Mouse (Mus musculus) heart, embryonic 10.5 days (tissue): ENCODE measurements around the gene Tpi1. TPM values are rescaled to one million over a fixed set of nuclear protein-coding genes. Genes with fewer than 3 reads are reported as not detected.
A peak's percentile ranks its signal among the peaks of the same experiment; 100 is the strongest.
"Not testable (repeated sequence)": the region's sequence is repeated elsewhere in the genome, so short reads cannot be mapped to it uniquely, and the experiment has no call there.

Experiments
- DNase-seq: peaks from one replicate; pipeline ENCODE4 v3.0.0-alpha.2; 2017; ENCODE audit warnings: low spot score
- H3K27ac ChIP-seq: fragments of 300-500 bp; sonication (generic); 2 replicates; pipeline ENCODE4 v1.5.1; 2016; ENCODE audit warnings: mild to moderate bottlenecking
- H3K27me3 ChIP-seq: fragments of 300-500 bp; sonication (generic); 2 replicates; pipeline ENCODE4 v1.6.1; 2016; ENCODE audit warnings: mild to moderate bottlenecking; ENCODE audit not compliant: poor library complexity, insufficient read depth, severe bottlenecking
- H3K36me3 ChIP-seq: fragments of 300-500 bp; sonication (generic); 2 replicates; pipeline ENCODE4 v1.6.1; 2016; ENCODE audit warnings: mild to moderate bottlenecking, moderate library complexity
- H3K4me1 ChIP-seq: fragments of 300-500 bp; sonication (generic); 2 replicates; pipeline ENCODE4 v1.6.1; 2016; ENCODE audit warnings: mild to moderate bottlenecking
- H3K4me3 ChIP-seq: fragments of 300-500 bp; sonication (generic); 2 replicates; pipeline ENCODE4 v1.5.1; 2016; ENCODE audit warnings: mild to moderate bottlenecking, moderate library complexity
- H3K9me3 ChIP-seq: fragments of 300-500 bp; sonication (generic); 2 replicates; pipeline ENCODE4 v1.6.1; 2016; ENCODE audit warnings: mild to moderate bottlenecking, moderate library complexity
- WGBS: fragments of 180-500 bp; shearing (Covaris S2); methylation state at CpG from one replicate; pipeline ENCODE4 v1.1.7; 2016; 5-methylcytosine and 5-hydroxymethylcytosine counted together
- polyA plus RNA-seq: library from polyadenylated mRNA; unstranded; fragments of >200 nt; fragmentation: Nextera tagmentation; extraction: Ambion mirVana; gene quantifications from 2 replicates; pipeline ENCODE4 v1.2.1, GENCODE M21; 2016

Tpi1 gene
- polyA plus RNA-seq, 1 experiment from 2014 or later: 1,456 TPM

DNA sequence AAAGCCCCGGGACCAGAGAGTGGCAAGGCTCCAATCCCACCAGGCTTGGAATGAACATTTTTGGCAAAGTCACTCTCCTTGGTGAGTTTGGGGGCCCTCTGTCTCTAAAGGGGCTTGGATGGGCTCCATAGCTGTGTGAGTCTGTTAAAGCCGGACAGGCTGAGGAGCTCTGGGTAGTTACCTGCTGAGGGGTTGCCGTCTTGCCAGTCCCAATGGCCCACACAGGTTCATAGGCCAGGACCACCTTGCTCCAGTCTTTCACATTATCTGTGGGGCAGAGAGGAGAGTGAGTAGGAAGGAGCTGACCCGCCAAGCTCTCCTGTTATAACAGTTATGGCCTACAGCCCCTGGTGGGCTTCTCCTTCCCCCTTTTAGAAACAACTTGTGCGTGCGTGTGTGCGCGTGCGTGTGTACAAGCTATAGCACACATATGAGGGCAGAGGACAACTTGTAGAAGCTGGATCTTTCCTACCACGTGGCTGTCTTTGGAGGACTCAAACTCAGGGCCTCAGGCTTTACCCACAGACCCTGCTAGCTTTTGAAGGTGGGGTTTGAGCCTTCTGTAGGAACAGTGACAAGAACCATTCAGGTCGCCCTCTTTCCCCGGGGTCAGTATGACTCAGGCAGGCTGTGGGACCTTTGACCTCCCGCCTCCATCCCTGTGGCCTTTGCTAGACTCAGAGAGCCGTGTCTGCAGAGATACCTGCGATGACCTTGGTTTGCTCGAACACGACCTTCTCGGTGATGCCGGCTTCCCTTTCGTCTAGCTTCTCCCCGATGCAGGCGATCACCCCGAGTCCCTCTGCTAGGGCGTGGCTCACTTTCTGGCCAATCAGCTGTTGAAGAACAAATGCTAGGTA, 2.2 kb downstream of the Tpi1 start:
- 75% methylated on average over 24 of the region's 24 CpGs for WGBS
- peaks cover 48% of the 10 kb centered on the region for H3K36me3 ChIP-seq
- H3K4me1 ChIP-seq: peaks cover 55% of the 10 kb centered on the region

GRCm38 (mm10) chr6:124811403-124811665, 2.8 kb downstream of the Tpi1 start:
- peaks cover 42% of the 10 kb centered on the region for H3K36me3 ChIP-seq
- H3K27me3 ChIP-seq: no peaks in the 10 kb centered on the region
- peaks cover 55% of the 10 kb centered on the region for H3K4me1 ChIP-seq
- WGBS: 81% methylated on average over 4 of the region's 4 CpGs
- H3K27ac ChIP-seq: no peak overlapping the region
- no peak overlapping the region for H3K4me3 ChIP-seq
- no peak for DNase-seq
- H3K9me3 ChIP-seq: no peaks in the 10 kb centered on the region

More for the DNA sequence above, 2.2 kb downstream of the Tpi1 start:
- peak overlapping the region; percentile 90 for H3K4me3 ChIP-seq
- peak overlapping the region; percentile 99 for H3K27ac ChIP-seq
- no peaks in the 10 kb centered on the region for H3K27me3 ChIP-seq
- DNase-seq: no peak
- no peaks in the 10 kb centered on the region for H3K9me3 ChIP-seq

DNA sequence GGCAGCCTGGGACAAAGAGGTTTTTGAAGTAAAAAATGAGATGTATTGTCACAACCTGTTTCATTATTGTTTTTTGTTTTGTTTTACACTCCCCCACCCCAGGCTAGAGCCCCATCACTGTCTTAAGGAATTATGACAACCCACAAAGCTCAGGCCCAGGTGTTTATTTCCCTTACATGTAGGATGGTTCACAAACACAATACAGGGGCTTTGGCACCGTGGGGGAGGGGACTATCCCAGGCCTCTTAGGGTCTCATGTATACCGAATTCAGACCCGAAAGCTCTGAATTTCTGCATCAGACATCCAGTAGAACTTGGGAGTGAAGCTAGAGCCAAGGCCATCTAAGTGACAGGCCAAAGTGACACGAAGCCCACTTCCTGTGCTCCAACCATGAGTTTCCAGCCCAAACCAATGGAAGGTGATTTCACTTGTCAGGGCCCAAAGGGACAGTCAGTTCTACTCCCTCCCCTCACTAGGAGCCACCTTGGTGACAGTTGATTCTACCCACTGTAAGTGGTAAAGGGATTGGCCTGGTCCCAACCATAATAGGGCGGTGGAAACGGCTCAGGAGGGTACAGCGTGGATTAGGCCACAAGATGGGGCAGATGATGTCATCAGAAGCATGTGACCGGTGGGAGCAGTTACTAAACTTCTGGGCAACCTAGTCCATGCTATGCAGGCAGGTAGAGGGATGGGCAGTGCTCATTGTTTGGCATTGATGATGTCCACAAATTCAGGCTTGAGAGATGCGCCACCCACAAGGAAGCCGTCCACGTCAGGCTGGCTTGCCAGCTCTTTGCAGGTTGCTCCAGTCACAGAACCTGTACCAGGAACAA, 3.3 kb downstream of the Tpi1 start:
- H3K27me3 ChIP-seq, DNase-seq, H3K9me3 ChIP-seq: not testable (repeated sequence)
- H3K27ac ChIP-seq: peak overlapping the region; percentile 94; the same call in 1 of the 2 replicates
- H3K4me1 ChIP-seq: peaks cover 55% of the 10 kb centered on the region
- H3K36me3 ChIP-seq: peaks cover 36% of the 10 kb centered on the region
- 0 out of 2 replicates have a peak overlapping the region, but pooled peaks have one; percentile 67 for H3K4me3 ChIP-seq
- 80% methylated on average over 11 of the region's 11 CpGs for WGBS

DNA sequence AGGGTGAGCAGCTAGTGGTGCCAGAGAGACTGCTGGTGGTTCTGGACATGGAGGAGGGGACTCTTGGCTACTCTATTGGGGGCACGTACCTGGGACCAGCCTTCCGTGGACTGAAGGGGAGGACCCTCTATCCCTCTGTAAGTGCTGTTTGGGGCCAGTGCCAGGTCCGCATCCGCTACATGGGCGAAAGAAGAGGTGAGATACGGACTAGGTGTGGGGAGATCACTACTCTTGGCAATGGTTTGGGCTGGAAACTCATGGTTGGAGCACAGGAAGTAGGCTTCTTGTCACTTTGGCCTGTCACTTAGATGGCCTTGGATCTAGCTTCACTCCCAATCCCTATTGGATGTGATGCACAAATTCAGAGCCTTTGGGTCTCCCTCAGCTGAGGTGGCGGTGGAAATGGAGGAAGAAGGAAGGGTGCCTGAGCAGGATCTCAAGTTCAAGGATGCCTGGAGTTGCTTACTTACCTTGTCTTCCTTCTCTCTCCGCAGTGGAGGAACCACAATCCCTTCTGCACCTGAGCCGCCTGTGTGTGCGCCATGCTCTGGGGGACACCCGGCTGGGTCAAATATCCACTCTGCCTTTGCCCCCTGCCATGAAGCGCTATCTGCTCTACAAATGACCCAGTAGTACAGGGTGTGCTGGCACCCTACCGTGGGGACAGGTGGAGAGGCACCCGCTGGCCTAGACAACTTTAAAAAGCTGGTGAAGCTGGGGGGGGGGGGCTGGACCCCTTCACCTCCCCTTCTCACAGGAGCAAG, 4.1 kb downstream of the Tpi1 start:
- Histone ChIP-seq H3K27ac (peak overlapping the region; percentile 94), H3K36me3 (peaks cover 29% of the 10 kb centered on the region), H3K4me1 (peaks cover 59% of the 10 kb centered on the region), H3K9me3 (no peaks in the 10 kb centered on the region), H3K4me3 (peak overlapping the region; percentile 67), H3K27me3 (no peaks in the 10 kb centered on the region)
- DNase-seq: no peak
- 48% methylated on average over 14 of the region's 14 CpGs for WGBS

- under 1% methylated on average over 35 of the region's 35 CpGs for WGBS
- peaks cover 52% of the 10 kb centered on the region for H3K4me1 ChIP-seq
- H3K27me3 ChIP-seq: no peaks in the 10 kb centered on the region
These were observed 4.9 kb downstream of the Tpi1 start for GRCm38 (mm10) chr6:124809052-124809774.

GRCm38 (mm10) chr6:124808358-124809012, 5.6 kb downstream of the Tpi1 start, which contains the start of gene Spsb2:
Spsb2 (plus strand) TSS chr6:124808661.
- no peaks in the 10 kb centered on the region for H3K27me3 ChIP-seq
- H3K4me3 ChIP-seq: peak within 1 kb of the TSS; percentile 67
- DNase-seq: peak; percentile 94
- peaks cover 50% of the 10 kb centered on the region for H3K4me1 ChIP-seq
- H3K36me3 ChIP-seq: peaks cover 28% of the 10 kb centered on the region
- H3K27ac ChIP-seq: peak within 1 kb of the TSS; percentile 94
- no peaks in the 10 kb centered on the region for H3K9me3 ChIP-seq
- 3% methylated on average over 29 of the region's 29 CpGs for WGBS

More at GRCm38 (mm10) chr6:124809052-124809774, 4.9 kb downstream of the Tpi1 start:
- H3K27ac ChIP-seq: peak overlapping the region; percentile 94
- no peaks in the 10 kb centered on the region for H3K9me3 ChIP-seq
- H3K36me3 ChIP-seq: peaks cover 28% of the 10 kb centered on the region
- DNase-seq: peak; percentile 94
- H3K4me3 ChIP-seq: peak overlapping the region; percentile 67

DNA sequence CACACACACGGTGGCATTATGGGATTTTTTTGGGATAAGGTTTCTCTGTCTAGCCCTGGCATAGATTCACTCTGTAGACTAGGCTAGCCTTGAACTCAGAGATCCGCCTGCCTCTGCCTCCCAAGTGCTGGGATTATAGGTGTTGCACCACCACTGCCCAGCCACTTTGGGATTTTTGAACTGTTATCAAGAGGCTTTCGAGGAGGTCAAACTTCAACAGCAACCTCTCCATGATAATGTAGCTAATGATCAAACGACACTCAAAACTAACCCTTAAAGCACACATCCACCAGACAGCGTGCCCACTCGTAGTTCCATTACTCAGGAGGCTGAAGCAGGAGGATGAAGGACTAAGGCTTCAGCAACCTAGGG, 6.1 kb downstream of the Tpi1 start:
- Histone ChIP-seq H3K9me3 (no peaks in the 10 kb centered on the region), H3K4me3 (peak overlapping the region; percentile 67), H3K4me1 (peaks cover 50% of the 10 kb centered on the region), H3K27me3 (no peaks in the 10 kb centered on the region), H3K36me3 (peaks cover 28% of the 10 kb centered on the region), H3K27ac (peak overlapping the region; percentile 94)
- no peak for DNase-seq
- 67% methylated on average over 6 of the region's 6 CpGs for WGBS

DNA sequence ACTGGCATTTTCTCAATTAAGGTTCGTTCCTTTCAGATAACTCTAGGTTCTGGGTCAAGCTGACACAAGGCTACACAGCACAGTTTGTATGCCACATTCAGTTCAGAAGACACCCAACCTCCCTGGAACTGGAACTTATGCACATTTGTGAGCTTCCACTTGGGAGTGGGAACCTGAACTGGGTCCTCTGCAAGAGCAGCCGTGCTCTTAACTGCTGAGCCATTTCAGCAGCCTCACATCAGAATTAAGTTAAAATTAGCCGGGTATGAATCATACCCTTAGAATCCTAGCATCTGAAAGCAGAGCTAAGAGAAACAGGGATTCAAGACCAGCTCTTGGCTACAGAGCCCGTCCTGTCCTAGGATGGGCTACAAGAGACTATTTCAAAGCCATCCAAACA, 6.7 kb downstream of the Tpi1 start:
- Histone ChIP-seq H3K36me3 (peaks cover 24% of the 10 kb centered on the region), H3K4me1 (peaks cover 45% of the 10 kb centered on the region), H3K9me3 (no peaks in the 10 kb centered on the region), H3K27me3 (no peaks in the 10 kb centered on the region), H3K4me3 (peak overlapping the region; percentile 4; the same call in 1 of the 2 replicates), H3K27ac (peak overlapping the region; percentile 94; the same call in 1 of the 2 replicates)
- 74% methylated on average over 4 of the region's 4 CpGs for WGBS
- no peak for DNase-seq

- H3K27me3 ChIP-seq: no peaks in the 10 kb centered on the region
- peak overlapping the region; percentile 69 for H3K4me3 ChIP-seq
- 76% methylated on average over 7 of the region's 7 CpGs for WGBS
- H3K4me1 ChIP-seq: peaks cover 37% of the 10 kb centered on the region
- peak overlapping the region; percentile 95 for H3K27ac ChIP-seq
- peaks cover 17% of the 10 kb centered on the region for H3K36me3 ChIP-seq
- DNase-seq: no peak
- no peaks in the 10 kb centered on the region for H3K9me3 ChIP-seq
These were observed 7.5 kb downstream of the Tpi1 start for GRCm38 (mm10) chr6:124806446-124807140.

- 1% methylated on average over 34 of the region's 34 CpGs for WGBS
- Histone ChIP-seq H3K4me3 (peak overlapping the region; percentile 69), H3K27me3 (no peaks in the 10 kb centered on the region), H3K4me1 (peaks cover 37% of the 10 kb centered on the region), H3K36me3 (peaks cover 8% of the 10 kb centered on the region), H3K27ac (peak overlapping the region; percentile 95), H3K9me3 (no peaks in the 10 kb centered on the region)
- peak; percentile 98 for DNase-seq
These were observed 8.5 kb downstream of the Tpi1 start for GRCm38 (mm10) chr6:124805341-124806321.
